Mouse (Mus musculus) CH12F3 (cell line): Measurements from ENCODE around the gene Noto.

ENCODE experiments used
- in situ Hi-C: fragments of 300-500 bp; cut with MboI; formaldehyde crosslinking; loops from 2 replicates; pipeline ENCODE4 v1.14.3; 2020; ENCODE audit warnings: low sequenced_read_pairs

Gene Noto

DNA sequence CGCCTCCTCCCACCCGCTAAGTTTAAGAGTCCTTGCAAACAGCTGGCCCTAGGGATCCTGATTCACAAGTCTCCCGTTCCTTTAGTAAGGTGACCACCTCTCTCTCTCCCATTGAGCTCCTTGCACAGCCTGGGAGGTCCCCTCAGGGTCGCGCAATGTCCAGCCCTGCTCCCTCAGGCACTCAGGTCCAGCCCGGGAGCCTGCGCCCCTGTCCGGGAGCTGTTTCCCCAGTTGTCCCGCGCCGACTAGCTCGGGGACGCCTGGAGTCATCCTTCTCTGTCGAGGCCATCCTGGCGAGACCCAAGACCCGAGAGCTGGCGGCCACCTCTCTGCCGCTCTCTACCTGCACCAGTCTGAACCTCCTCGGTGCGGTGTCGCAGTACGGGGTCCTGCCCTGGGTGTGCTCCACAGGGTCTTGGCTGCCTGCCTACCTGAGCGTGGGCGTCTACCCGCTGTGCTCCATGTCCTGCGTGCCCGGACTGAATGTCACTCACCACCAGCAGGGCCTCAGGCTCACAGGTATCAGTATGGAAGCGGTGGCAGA, at the start of gene Noto:
TSS of gene Noto (plus strand) at position 51 of the 544 bp plus-strand sequence.
- in situ Hi-C loops, result no loop called here

- in situ Hi-C loops, result no loop called here
These were observed 49.5 kb upstream of the Noto start, which contains the start of gene Rab11fip5 for GRCm38 (mm10) chr6:85373951-85374733. Rab11fip5 (minus strand) TSS chr6:85374634.

- in situ Hi-C loops, result no loop called here
These were observed 49.0 kb upstream of the Noto start for GRCm38 (mm10) chr6:85374734-85375114.

DNA sequence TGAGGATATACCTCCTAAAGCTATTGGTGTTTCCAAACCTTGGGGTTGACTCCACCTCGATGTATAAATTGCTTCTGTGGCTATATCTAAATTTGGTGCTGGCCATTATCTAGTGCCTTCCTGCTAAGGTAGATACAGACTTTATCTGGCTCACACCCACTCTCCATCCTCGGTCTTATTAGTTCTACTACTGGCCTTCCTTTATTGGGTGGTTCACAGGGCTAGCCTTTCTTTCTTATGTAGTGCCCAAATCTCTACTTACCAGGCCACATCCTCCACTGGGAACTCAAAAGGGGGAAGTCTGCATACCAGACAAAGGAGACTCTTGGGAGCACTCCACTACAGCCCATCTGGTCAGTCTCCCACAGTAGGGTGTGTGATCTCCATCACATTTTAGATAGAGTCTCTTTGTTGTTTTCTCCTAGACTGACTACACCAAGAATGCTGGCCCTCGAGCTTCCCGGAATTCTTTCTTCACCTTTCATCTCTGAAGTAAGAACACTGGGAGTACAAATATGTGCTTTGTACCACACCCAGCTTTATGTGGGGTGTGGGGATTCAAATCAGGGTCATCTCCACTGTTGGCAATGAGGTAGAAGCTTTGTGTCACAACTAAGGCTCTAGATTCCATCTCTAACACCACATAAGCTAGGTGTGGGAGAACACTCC, 46.5 kb upstream of the Noto start:
- in situ Hi-C loops, result no loop called here

GRCm38 (mm10) chr6:85377876-85378275, 45.8 kb upstream of the Noto start:
- in situ Hi-C loops, result no loop called here

DNA sequence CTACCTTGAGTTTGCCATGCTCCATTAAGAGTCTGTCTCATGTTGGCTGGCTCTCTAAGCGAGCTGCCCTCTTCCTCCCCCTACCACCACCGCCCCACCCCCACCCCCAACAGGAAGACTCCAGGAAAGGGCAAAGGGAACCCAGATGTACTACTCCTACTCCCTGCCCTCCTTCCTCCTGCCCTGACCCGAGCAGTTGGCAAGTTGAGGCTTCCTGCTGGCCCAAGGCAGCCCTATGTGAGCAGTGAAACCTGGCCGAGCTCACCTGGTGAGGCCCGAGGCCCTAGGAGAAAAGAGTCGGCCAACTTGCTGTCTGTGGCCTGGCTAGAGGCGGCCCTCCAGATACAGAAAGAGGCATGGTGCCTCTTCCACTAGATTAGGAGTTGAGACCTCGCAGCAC, 45.1 kb upstream of the Noto start:
- in situ Hi-C loops, result no loop called here

GRCm38 (mm10) chr6:85380201-85380900, 43.3 kb upstream of the Noto start:
- in situ Hi-C loops, result no loop called here

DNA sequence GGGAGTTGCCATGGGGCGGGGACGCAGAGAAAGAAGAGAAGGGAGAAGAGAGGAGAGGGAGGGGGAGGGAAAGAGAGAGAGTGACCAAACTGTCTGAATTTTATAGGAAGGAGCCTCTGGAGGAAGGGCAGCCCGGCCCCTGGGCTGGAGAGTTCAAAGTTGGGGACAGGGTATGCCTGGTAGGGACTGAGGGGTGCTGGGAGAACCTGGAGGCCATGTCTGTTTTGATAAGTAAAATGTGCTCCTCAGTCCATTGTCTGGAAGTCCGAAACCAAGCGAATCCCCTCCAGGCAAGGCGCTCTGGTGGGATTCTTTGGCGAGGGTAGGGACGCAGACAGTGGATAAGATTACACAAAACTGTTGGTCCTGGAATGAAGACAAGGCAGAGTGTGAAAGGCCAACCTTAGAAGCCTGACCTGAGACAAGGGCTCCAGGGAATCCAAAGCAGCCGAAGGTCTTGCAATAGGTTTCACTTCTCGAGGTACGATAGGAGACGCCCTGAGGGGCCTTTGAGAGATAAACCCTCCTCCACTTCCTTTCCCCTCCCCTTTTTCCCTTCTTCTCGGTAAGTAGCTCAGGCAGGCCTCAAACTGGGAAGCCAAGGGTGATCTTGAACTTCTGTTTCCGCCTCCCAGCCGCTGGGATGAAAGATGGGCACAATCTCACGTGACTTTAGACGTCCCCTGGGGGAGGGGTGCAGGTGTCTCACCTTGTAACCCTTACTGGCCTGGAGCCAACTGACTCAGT, 42.6 kb upstream of the Noto start:
- in situ Hi-C loops, result no loop called here

DNA sequence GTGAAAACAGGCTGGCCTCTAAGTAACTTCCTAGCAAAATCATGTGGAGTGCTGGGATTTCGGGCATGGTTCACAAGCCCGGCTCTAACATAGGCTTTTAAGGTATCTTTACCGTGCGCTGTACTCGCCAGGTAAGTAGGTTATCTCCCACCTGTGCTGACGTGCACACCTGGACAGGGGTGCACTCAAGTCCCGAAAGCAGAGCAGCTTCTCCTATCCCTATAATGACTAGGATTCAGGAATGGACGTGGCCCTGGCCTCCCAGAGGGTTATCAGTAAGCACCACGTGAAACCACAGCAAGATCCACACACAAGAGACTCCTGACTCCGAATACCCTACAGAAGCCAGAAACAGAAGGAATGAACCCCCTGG, 42.1 kb upstream of the Noto start:
- in situ Hi-C loops, result no loop called here

DNA sequence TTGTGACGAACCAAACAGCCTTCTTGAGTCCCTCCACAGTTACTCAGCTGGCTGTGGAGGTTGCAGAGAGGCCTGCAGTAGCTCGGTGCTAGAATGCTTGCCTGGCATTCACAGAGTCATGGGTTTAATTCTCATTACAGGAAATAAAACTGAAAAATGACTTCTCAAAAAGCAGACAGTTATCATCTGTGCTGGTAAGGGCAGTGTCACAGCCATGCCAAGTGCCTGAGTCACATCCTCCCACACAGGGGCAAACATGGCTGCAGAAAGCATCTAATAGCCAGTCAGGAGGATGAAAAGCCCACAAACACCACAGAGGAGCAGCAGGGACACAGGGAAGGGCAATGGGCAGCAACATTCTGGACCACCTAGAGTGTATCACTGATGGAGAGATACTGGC, 40.9 kb upstream of the Noto start:
- in situ Hi-C loops, result no loop called here

DNA sequence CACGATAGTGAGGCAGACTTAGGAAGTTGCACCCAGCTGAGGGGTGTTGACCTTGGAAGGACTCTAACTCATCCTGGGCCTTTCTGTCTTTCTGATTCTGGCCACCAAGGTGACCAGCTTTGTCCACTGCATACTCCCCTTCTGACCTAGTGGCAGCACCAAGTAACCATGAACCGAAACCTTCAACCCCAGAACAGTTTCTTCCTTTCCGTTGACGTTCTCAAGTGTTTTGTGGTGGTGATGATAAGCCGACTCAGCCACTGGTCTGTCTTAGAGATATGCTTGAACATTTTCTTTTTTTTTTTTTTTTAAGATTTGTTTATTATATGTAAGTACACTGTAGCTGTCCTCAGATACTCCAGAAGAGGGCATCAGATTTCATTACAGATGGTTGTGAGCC, 35.1 kb upstream of the Noto start:
- in situ Hi-C loops, result no loop called here

DNA sequence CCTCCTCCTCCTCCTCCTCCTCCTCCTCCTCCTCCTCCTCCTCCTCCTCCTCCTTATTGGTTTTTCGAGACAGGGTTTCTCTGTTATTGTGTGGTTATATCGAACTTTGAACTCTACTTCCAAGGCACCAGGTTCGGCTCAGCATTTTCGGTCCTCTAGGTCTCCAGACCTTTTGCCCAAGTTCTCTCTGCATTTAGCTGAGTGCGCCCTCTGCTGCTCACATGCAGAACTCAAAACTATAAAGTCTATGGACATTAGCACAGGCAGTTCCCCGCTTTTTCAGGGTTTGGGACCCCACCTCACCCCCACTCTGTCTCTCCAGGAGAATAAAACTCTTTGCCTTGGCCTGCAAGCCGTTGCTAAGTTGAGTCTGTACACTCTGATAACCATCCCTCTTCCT, 31.9 kb upstream of the Noto start:
- in situ Hi-C loops, result loop anchor here (10.0 kb wide), 1 partner anchor 47 kb away; no protein-coding TSS in a partner anchor

DNA sequence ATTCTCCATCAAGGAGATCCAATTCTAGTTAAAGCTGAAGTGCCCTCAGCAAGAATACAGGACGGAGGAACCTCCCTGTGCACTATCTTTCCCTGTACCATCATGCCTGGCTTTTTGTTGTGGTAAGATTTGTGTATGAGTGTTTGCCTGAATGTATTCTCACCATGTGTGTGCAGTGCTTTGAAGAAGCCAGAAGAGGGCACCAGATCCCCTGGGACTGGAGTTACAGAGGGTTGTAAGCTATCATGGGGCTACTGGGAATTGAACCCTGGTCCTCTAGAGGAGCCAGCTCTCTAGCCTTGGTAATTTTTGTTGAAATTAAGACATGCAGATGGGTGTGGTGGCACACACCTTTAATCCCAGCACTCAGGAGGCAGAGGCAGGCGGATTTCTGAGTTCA, 28.3 kb upstream of the Noto start:
- in situ Hi-C loops, result loop anchor here (10.0 kb wide), 1 partner anchor 51 kb away; no protein-coding TSS in a partner anchor

DNA sequence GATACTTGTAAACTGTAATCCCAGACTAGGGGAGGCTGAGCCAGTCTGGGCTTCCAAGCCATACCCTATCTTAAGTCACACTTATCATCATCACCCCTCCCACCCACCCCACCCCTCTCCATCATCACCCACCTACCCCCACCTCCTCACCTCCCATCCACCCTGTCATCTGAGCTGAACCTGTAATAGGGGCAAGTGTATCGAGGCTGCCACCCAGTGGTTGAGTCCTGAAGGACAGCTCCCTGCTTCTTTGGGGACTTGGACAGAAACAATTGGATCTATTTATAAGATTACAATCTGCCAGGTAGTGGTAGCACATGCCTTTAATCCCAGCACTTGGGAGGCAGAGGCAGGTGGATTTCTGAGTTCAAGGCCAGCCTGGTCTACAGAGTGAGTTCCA, 26.5 kb upstream of the Noto start:
- in situ Hi-C loops, result loop anchor here (10.0 kb wide), 1 partner anchor 52 kb away; no protein-coding TSS in a partner anchor

DNA sequence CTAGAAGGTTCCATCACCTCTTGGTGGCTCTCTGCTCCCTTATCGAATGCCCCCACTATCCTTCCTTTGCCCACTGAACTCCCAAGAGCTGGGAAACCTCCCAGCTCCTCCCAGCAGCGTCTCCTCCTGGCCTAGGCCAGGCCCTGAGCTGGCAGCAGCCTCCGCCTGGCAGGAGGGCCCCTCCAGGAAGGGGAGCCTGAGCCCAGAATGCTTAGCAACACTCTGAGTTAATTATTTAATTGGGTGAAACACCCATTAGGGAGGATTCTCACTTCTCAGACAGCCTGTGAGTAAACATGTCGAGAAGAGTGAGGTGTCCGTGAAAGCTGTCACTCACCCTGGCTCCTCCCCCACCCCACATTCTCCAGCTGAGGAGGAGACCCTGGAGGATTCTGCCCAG, 24.0 kb upstream of the Noto start:
- in situ Hi-C loops, result loop anchor here (10.0 kb wide), 2 partner anchors 55 to 235 kb away; no protein-coding TSS in a partner anchor

- in situ Hi-C loops, result loop anchor here (10.0 kb wide), 1 partner anchor 238 kb away; no protein-coding TSS in a partner anchor
These were observed 21.1 kb upstream of the Noto start for GRCm38 (mm10) chr6:85402613-85403012.

- in situ Hi-C loops, result loop anchor here (10.0 kb wide), 1 partner anchor 238 kb away; no protein-coding TSS in a partner anchor
These were observed 20.6 kb upstream of the Noto start for GRCm38 (mm10) chr6:85403039-85403438.

- in situ Hi-C loops, result loop anchor here (10.0 kb wide), 1 partner anchor 244 kb away; no protein-coding TSS in a partner anchor
These were observed 14.7 kb upstream of the Noto start for GRCm38 (mm10) chr6:85409003-85409402.

DNA sequence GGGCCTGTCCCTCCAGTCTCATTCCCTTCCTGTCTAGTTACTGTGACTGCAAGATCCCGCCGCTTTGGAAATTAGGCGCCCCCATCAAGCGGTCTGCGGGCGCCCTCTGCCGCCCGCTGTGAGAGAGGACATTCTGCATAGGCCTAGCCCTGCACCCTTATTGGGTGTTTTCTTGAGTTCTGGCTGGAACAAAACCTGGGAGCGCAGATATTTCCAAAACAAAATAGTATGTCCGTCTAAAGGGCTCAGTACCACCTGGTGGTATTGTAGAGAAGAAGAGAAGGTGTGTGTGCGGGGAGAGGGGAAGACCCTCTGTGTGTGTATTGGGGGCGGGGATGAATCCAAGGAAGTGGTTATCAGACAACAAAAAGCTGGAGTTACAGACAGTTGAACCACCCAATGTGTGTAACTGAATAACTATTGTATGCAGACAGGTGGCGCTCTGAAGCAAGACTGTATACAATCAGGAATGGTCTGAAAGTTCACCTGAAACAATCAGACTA, 12.9 kb upstream of the Noto start:
- in situ Hi-C loops, result no loop called here

DNA sequence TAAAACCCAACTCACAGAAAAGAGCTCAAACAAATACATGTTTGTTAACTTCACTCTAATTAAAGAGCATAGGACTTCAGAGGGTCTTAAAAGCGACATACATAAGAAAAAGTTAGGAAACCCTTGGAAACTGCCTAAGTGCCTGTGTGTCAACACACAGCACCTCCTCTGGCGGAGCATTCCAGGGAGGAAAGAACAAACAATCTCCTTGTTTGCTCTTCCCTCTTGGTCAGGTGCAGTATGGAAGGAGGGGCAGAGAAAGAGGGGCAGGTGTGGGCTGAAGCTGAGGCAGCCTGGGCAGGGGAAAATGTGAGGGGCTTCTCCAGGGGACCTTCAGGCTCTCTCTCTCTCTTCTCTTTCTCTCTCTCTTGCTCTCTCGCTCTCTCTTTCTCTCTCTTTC, 7.9 kb upstream of the Noto start:
- in situ Hi-C loops, result no loop called here
